Mouse (Mus musculus) B cell, adult 62 days (primary cell): Measurements from ENCODE around the gene Sobp. TPM values are rescaled to one million over a fixed set of nuclear protein-coding genes. Genes with fewer than 3 reads are reported as not detected.

ENCODE experiments used
- total RNA-seq: library from RNA; stranded (reverse); gene quantifications from 4 replicates; pipeline ENCODE4 v1.2.4, GENCODE M21; 2023

Sobp gene
- total RNA-seq: not detected in 4 replicates

GRCm38 (mm10) chr10:43174326-43175155 is at the start of gene Sobp, which contains the start of gene 9030612E09Rik:
Gene Sobp, minus strand, starts transcription at chr10:43174530.
Gene 9030612E09Rik, plus strand, starts transcription at chr10:43174704.

GRCm38 (mm10) chr10:43220910-43221625 is 46.7 kb upstream of the Sobp start, which contains the start of gene Pdss2:
Gene Pdss2, plus strand, starts transcription at chr10:43221486.

Other genes with a start within 250 kb of the Sobp start
- not detected in 4 replicates for gene 9030612E09Rik, start 174 bp upstream of the Sobp start, total RNA-seq
- 10.1 to 16.0 TPM (median 14.5 TPM) in 4 replicates for gene Pdss2, start 47.0 kb upstream of the Sobp start, total RNA-seq